Mouse (Mus musculus) bone marrow macrophage, adult 2 months (primary cell): Measurements from ENCODE around the gene 1810024B03Rik. TPM values are rescaled to one million over a fixed set of nuclear protein-coding genes. Genes with fewer than 3 reads are reported as not detected.
"Not testable (repeated sequence)": the region's sequence is repeated elsewhere in the genome, so short reads cannot be mapped to it uniquely, and the experiment has no call there.

Experiments
- H3K27ac ChIP-seq: 2 replicates; pipeline ENCODE4 v1.5.1; 2012; ENCODE audit warnings: low read depth, low read length; ENCODE audit not compliant: insufficient read depth
- H3K4me1 ChIP-seq: 2 replicates; pipeline ENCODE4 v1.6.1; 2012; ENCODE audit warnings: low read length; ENCODE audit not compliant: control insufficient read depth, insufficient read depth
- H3K4me3 ChIP-seq: 2 replicates; pipeline ENCODE4 v1.5.1; 2012; ENCODE audit warnings: mild to moderate bottlenecking, low read length, moderate library complexity; ENCODE audit not compliant: insufficient read depth
- CTCF ChIP-seq: IDR thresholded peaks from 2 replicates; pipeline ENCODE4 v1.5.1; 2012; ENCODE audit warnings: low read depth, mild to moderate bottlenecking, low read length, moderate library complexity
- POLR2A ChIP-seq: IDR thresholded peaks from 2 replicates; pipeline ENCODE4 v1.6.1; 2012; ENCODE audit warnings: mild to moderate bottlenecking, low read depth, low read length, borderline replicate concordance
- polyA plus RNA-seq: library from polyadenylated mRNA; stranded (reverse); fragments of >200 nt; gene quantifications from 2 replicates; pipeline ENCODE4 v1.2.4, GENCODE M21; 2012; ENCODE audit not compliant: missing spikeins, insufficient read depth, insufficient read length

1810024B03Rik gene
- polyA plus RNA-seq, 1 experiment: 1.9 TPM

GRCm38 (mm10) chr2:127189574-127189973 lies 18.5 kb downstream of the 1810024B03Rik start:
- Histone ChIP-seq H3K4me3 (no peak overlapping the region), H3K27ac (no peak overlapping the region), H3K4me1 (peaks cover 5% of the 10 kb centered on the region)
- no peak for TF ChIP-seq POLR2A
- TF ChIP-seq CTCF: no peak

- peak overlapping the region; percentile 67 for H3K4me3 ChIP-seq
- peaks cover 15% of the 10 kb centered on the region for H3K4me1 ChIP-seq
- no peak for TF ChIP-seq POLR2A
- no peak for TF ChIP-seq CTCF
- H3K27ac ChIP-seq: peak overlapping the region; percentile 98
Measured at GRCm38 (mm10) chr2:127182598-127183381, 25.3 kb downstream of the 1810024B03Rik start.

GRCm38 (mm10) chr2:127166261-127166660 lies 41.8 kb downstream of the 1810024B03Rik start:
- not testable (repeated sequence) for H3K4me3 ChIP-seq, H3K4me1 ChIP-seq, H3K27ac ChIP-seq

- TF ChIP-seq CTCF: no peak
- no peak for TF ChIP-seq POLR2A
- Histone ChIP-seq H3K4me3 (no peak overlapping the region), H3K27ac (0 out of 2 replicates have a peak overlapping the region, but pooled peaks have one; percentile 19)
Measured at GRCm38 (mm10) chr2:127165675-127166074, 42.4 kb downstream of the 1810024B03Rik start.

GRCm38 (mm10) chr2:127145699-127146098 lies 62.4 kb downstream of the 1810024B03Rik start:
- Histone ChIP-seq H3K4me1 (peaks cover 15% of the 10 kb centered on the region), H3K4me3 (no peak overlapping the region), H3K27ac (no peak overlapping the region)
- no peak for TF ChIP-seq POLR2A

More at GRCm38 (mm10) chr2:127165675-127166074, 42.4 kb downstream of the 1810024B03Rik start:
- peaks cover 7% of the 10 kb centered on the region for H3K4me1 ChIP-seq

GRCm38 (mm10) chr2:127143158-127144063 lies 64.7 kb downstream of the 1810024B03Rik start, which contains the start of gene Itpripl1:
Gene Itpripl1 (minus strand): TSS chr2:127143442.
- TF ChIP-seq POLR2A (peak; percentile 66; the same call in 1 of the 2 replicates), CTCF (no peak)
- peak within 1 kb of the TSS; percentile 25; the same call in 1 of the 2 replicates for H3K27ac ChIP-seq
- peaks cover 19% of the 10 kb centered on the region for H3K4me1 ChIP-seq
- peak within 1 kb of the TSS; percentile 94 for H3K4me3 ChIP-seq

- peak overlapping the region; percentile 25; the same call in 1 of the 2 replicates for H3K27ac ChIP-seq
- H3K4me3 ChIP-seq: peak overlapping the region; percentile 94
- no peak for TF ChIP-seq POLR2A
- TF ChIP-seq CTCF: no peak
- H3K4me1 ChIP-seq: peaks cover 26% of the 10 kb centered on the region
Measured at GRCm38 (mm10) chr2:127142577-127143157, 65.4 kb downstream of the 1810024B03Rik start.

GRCm38 (mm10) chr2:127142031-127142430 lies 66.0 kb downstream of the 1810024B03Rik start:
- no peak for TF ChIP-seq CTCF
- no peak for TF ChIP-seq POLR2A
- Histone ChIP-seq H3K4me3 (peak overlapping the region; percentile 94), H3K4me1 (peaks cover 29% of the 10 kb centered on the region), H3K27ac (no peak overlapping the region)

GRCm38 (mm10) chr2:127140011-127140410 lies 68.1 kb downstream of the 1810024B03Rik start:
- peaks cover 40% of the 10 kb centered on the region for H3K4me1 ChIP-seq
- H3K27ac ChIP-seq: no peak overlapping the region
- TF ChIP-seq CTCF (no peak), POLR2A (no peak)
- no peak overlapping the region for H3K4me3 ChIP-seq
